Mouse (Mus musculus) midbrain, embryonic 11.5 days (tissue): Measurements from ENCODE around the gene Rbp2. TPM values are rescaled to one million over a fixed set of nuclear protein-coding genes. Genes with fewer than 3 reads are reported as not detected.

Source experiments
- ATAC-seq: fragments of 200-750 bp; cut with Nextera tagmentation; 2 replicates; pipeline ENCODE4 v1.8.0; 2017; ENCODE audit warnings: moderate TSS enrichment, moderate library complexity; ENCODE audit not compliant: low FRiP score
- DNase-seq: peaks from one replicate; pipeline ENCODE4 v3.0.0; 2015; ENCODE audit warnings: low spot score; ENCODE audit errors: missing footprints
- H3K27ac ChIP-seq: fragments of 300-500 bp; sonication (generic); 2 replicates; pipeline ENCODE4 v1.5.1; 2014; ENCODE audit warnings: low read depth, low read length
- H3K27me3 ChIP-seq: fragments of 300-500 bp; sonication (generic); 2 replicates; pipeline ENCODE4 v1.6.1; 2014; ENCODE audit warnings: mild to moderate bottlenecking, low read length, moderate library complexity, mixed read lengths; ENCODE audit not compliant: control insufficient read depth, insufficient read depth
- H3K36me3 ChIP-seq: fragments of 300-500 bp; sonication (generic); 2 replicates; pipeline ENCODE4 v1.6.1; 2014; ENCODE audit warnings: mild to moderate bottlenecking, low read length, moderate library complexity, mixed read lengths; ENCODE audit not compliant: control insufficient read depth, insufficient read depth
- H3K4me1 ChIP-seq: fragments of 300-500 bp; sonication (generic); 2 replicates; pipeline ENCODE4 v1.6.1; 2014; ENCODE audit warnings: low read length; ENCODE audit not compliant: control insufficient read depth, insufficient read depth
- H3K4me2 ChIP-seq: fragments of 300-500 bp; sonication (generic); 2 replicates; pipeline ENCODE4 v1.6.1; 2014; ENCODE audit warnings: mild to moderate bottlenecking, moderate library complexity
- H3K4me3 ChIP-seq: fragments of 300-500 bp; sonication (generic); 2 replicates; pipeline ENCODE4 v1.5.1; 2014; ENCODE audit warnings: low read depth, low read length
- H3K9ac ChIP-seq: fragments of 300-500 bp; sonication (generic); 2 replicates; pipeline ENCODE4 v1.6.1; 2014; ENCODE audit warnings: low read length
- H3K9me3 ChIP-seq: fragments of 300-500 bp; sonication (generic); 2 replicates; pipeline ENCODE4 v1.6.1; 2016; ENCODE audit warnings: low read length; ENCODE audit not compliant: control insufficient read depth
- WGBS: fragments of 180-500 bp; shearing (Covaris S2); extraction: QIAGEN DNeasy Blood & Tissue Kit; methylation state at CpG from one replicate; pipeline ENCODE4 v1.1.7; 2014; 5-methylcytosine and 5-hydroxymethylcytosine counted together
- polyA plus RNA-seq: library from polyadenylated mRNA; unstranded; fragments of >200 nt; fragmentation: Nextera tagmentation; extraction: Ambion mirVana; gene quantifications from 2 replicates; pipeline ENCODE4 v1.2.1, GENCODE M21; 2014

Gene Rbp2
- polyA plus RNA-seq, 1 experiment from 2014 or later = 0.48 TPM

DNA sequence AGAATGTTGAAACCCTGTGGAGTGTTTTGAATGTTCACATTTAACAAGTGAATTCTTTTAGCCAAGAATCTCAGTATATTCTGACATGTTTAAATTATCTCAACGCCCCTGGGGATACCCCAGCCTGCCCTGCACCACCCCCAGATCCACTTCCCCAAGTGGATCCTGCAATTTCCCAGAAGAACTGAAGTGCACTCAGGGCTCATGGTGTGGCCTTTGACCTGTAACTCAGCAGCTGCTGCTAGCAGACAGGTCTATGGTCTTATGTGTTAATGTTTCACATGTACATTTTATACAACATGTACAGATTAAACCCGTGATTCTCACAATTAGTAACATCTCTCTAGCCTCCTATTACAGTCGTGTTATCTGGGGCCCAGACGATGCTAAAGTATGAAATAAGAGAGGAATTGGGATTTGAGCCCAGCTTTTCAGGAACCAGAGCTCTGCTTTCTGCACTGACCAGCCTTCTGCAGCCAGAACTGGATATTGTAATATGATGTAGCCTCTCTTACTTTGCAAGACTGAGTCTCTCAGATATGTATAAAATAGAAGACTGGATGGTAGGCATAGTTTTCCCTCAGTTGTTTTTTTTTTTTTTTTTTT, 48.9 kb downstream of the Rbp2 start:
- H3K9ac ChIP-seq = no peak overlapping the region
- H3K4me2 ChIP-seq = no peak overlapping the region
- H3K27ac ChIP-seq = no peak overlapping the region
- no peaks in the 10 kb centered on the region for H3K36me3 ChIP-seq
- 74% methylated on average over 4 of the region's 4 CpGs for whole genome bisulfite sequencing
- H3K9me3 ChIP-seq = no peaks in the 10 kb centered on the region
- ATAC-seq (no peak), DNase-seq (no peak)
- no peak overlapping the region for H3K4me3 ChIP-seq
- H3K27me3 ChIP-seq = no peaks in the 10 kb centered on the region
- H3K4me1 ChIP-seq = no peaks in the 10 kb centered on the region

DNA sequence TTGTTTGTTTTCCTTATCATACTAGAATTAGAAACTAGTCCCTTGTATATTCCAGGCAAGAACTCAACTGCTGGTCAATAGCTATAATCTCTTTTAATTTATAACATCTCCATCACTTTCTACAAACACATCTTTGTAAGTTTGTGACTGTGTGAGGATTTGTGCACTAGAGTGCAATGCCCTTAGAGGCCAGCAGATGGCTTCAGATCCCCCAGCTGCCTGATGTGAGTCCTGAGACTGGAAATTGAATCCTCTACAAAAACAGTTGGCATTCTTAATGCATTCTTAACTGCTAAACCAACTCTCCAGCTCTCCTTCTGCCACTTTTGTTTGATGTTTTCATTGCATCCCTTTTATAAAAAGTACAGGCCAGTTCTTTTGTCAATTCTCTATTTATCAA, 49.8 kb downstream of the Rbp2 start:
- Histone ChIP-seq H3K4me2 (no peak overlapping the region), H3K27ac (no peak overlapping the region), H3K9me3 (no peaks in the 10 kb centered on the region), H3K9ac (no peak overlapping the region), H3K4me3 (no peak overlapping the region), H3K27me3 (no peaks in the 10 kb centered on the region), H3K4me1 (no peaks in the 10 kb centered on the region), H3K36me3 (no peaks in the 10 kb centered on the region)
- no peak for DNase-seq
- no peak for ATAC-seq

DNA sequence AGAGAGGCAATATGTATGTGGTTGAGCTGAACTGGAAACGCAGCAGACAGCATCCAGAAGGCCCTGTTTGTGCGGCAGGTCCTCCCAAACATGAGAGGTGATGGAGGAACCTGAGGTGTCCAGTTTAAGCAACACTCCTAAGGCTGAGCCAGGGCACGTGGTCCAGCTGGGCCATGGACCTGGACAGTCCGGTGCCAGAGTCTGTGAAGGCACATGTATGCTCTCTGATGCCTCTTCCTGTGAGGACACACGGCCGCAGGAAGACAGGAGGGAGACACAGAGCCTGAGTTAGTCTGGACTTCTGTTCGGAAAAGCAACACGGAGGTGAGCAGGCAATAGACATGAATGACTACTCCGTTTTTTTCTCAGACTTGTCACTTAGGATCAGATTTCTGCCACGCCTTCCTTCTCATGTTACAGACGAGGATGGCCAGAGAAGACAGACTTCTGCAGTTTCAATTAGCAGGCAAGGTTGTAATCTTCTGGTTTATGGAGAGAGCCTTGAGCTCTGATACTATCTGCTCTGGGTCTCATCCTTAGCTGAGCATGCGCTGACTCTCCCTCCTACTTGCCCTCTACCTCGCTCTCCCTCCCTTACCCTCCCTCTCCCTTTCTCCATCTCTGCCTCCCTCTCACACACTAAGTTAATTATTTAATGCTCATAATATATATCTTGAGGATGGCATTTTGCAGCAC, 52.2 kb downstream of the Rbp2 start:
- WGBS = 52% methylated on average over 13 of the region's 13 CpGs
- H3K4me2 ChIP-seq = peak overlapping the region; percentile 12; the same call in 1 of the 2 replicates
- DNase-seq = peak; percentile 88

DNA sequence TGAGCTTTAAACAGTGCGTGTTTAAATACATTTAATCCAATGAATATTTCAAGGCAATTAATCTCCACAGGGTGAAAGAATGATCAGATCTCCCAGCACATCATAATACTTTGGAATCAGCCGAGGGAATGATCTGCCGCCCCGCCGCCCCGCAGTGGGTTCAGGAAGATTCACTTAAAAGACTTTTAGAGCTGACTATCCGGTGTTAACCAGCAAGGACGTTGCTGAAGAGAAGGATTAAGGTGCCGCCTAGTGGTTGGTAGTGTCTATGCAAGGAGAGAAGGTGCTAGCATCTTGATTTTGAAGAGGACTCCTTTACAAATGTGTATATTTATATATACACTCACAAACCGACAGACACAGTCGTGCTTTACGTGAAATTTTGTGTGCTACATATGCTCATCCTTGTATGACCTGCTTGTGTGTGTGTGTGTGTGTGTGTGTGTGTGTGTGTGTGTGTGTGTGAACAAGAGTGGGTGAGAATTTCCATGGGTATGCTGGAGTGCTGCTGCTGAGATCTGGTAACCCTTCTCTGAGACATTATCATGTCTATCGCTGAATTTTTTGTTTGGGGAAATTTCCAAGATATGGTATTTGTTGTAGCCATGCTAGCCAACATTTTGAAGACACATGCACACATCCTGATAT, 52.9 kb downstream of the Rbp2 start:
- no peak overlapping the region for H3K9ac ChIP-seq
- H3K36me3 ChIP-seq = no peaks in the 10 kb centered on the region
- ATAC-seq (peak; percentile 76; the same call in 1 of the 2 replicates), DNase-seq (peak; percentile 92)
- H3K9me3 ChIP-seq = no peaks in the 10 kb centered on the region
- no peak overlapping the region for H3K4me3 ChIP-seq
- 7% methylated on average over 13 of the region's 13 CpGs for WGBS
- H3K4me2 ChIP-seq = peak overlapping the region; percentile 12; the same call in 1 of the 2 replicates
- no peaks in the 10 kb centered on the region for H3K4me1 ChIP-seq
- H3K27me3 ChIP-seq = no peaks in the 10 kb centered on the region
- no peak overlapping the region for H3K27ac ChIP-seq

More for the DNA sequence above, 52.2 kb downstream of the Rbp2 start:
- ATAC-seq = peak; percentile 22; the same call in 1 of the 2 replicates
- H3K4me3 ChIP-seq = no peak overlapping the region
- H3K9ac ChIP-seq = no peak overlapping the region
- H3K9me3 ChIP-seq = no peaks in the 10 kb centered on the region
- no peaks in the 10 kb centered on the region for H3K36me3 ChIP-seq
- no peaks in the 10 kb centered on the region for H3K27me3 ChIP-seq
- H3K4me1 ChIP-seq = no peaks in the 10 kb centered on the region
- no peak overlapping the region for H3K27ac ChIP-seq

DNA sequence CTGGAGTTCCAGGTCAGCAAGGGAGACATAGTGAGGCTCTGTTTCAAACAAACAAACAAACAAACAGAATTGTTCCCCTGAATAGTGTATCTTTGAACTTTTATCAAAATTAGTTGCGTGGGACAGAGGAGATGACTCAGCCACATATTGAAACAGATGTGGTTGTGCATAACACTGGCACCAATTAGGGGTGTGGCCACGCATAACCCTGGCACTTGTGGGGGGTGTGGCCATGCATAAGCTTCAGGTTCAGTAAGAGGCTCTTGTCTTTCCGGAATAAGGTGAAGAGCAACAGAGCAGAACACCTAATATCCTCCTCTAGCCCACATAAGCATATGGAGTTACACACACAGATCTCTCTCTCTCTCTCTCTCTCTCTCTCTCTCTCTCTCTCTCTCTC, 58.1 kb downstream of the Rbp2 start:
- Histone ChIP-seq H3K4me2 (no peak overlapping the region), H3K4me1 (no peaks in the 10 kb centered on the region), H3K27me3 (no peaks in the 10 kb centered on the region), H3K9ac (no peak overlapping the region), H3K27ac (no peak overlapping the region), H3K4me3 (no peak overlapping the region), H3K36me3 (no peaks in the 10 kb centered on the region), H3K9me3 (no peaks in the 10 kb centered on the region)
- no peak for ATAC-seq
- 83% methylated on average over 3 of the region's 3 CpGs for WGBS
- no peak for DNase-seq

Other genes with a start within 250 kb of the Rbp2 start
- 2.3 and 3.2 TPM in 2 replicates for gene Nmnat3, start 198.7 kb upstream of the Rbp2 start, polyA plus RNA-seq
- gene Rbp1, start 63.2 kb upstream of the Rbp2 start, polyA plus RNA-seq = 26.0 and 27.5 TPM in 2 replicates
- 174 and 194 TPM in 2 replicates for gene Copb2, start 77.6 kb downstream of the Rbp2 start, polyA plus RNA-seq
- gene Mrps22, start 115.5 kb downstream of the Rbp2 start, polyA plus RNA-seq = 77.8 and 81.5 TPM in 2 replicates